Mouse (Mus musculus) left cerebral cortex, adult 9 months (tissue): ENCODE results near the gene Esp3.
"Not testable (repeated sequence)": the region's sequence is repeated elsewhere in the genome, so short reads cannot be mapped to it uniquely, and the experiment has no call there.

Source experiments
- DNase-seq, 2 experiments: peaks; one replicate each; pipeline ENCODE4 v3.0.0; 2022; ENCODE audit warnings: low spot score in 2 of 2

The Esp3 gene

GRCm38 (mm10) chr17:40631775-40632174, at the start of gene Esp3:
Gene Esp3, plus strand, starts transcription at chr17:40632075.
- DNase-seq, result not testable (repeated sequence)

GRCm38 (mm10) chr17:40583906-40584305, 48.0 kb upstream of the Esp3 start:
- DNase-seq, result not testable (repeated sequence)

- no peak for DNase-seq
These were observed 40.6 kb upstream of the Esp3 start for GRCm38 (mm10) chr17:40591297-40591696.

DNA sequence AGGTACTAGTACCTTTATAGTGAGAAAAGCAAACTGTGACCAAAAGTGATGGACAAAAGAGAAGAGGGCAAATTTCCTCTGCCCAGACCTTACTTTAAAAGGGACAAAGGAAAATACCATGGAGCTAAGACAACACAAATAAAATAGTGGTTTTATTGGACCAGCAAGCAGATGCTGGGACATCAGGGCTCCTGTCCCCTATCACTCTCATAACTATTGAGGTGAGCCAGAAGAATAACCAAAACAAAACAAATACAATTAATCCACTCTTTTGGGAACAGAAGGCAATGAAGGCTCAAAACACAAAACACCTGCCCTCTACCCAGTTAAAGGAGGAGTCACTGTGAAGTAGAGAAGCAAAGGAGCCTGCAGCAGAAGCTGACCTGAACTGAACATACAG, 33.6 kb upstream of the Esp3 start, which contains the start of gene Esp4:
Esp4 (plus strand) TSS at position 301 of the 400 bp plus-strand sequence.
- no peak for DNase-seq

- not testable (repeated sequence) for DNase-seq
These were observed 30.3 kb downstream of the Esp3 start for GRCm38 (mm10) chr17:40662118-40662679.

DNA sequence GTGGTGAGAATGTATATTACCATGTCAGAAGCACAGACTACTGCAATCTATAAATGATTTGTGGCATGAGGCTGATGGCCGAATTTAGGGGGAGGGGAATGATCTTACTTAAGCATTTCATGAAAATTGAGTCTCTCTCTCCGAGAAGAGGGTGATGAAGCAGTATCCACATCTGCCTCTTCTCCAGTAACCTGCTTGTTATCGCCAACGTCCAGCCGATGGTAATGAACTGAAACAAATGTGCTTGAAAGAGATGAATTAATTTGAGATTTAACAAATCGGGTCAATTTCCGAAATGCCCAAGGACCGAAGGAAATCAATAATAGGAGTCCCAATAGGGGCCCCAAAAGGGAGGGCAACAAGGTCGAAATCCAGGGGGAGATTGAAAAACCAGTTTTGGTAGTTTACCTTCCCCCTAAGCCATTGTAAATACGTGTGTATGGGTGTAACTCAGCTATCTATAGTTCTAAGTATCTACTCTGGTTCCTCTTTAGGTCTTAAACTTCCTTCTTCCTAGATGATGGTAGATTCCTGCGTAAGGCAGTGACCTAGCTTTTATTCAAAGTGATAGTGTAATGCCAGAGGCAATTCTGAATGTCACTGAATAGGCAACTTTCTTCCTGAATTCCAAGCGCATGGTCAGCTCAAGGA, 31.4 kb downstream of the Esp3 start:
- DNase-seq, result not testable (repeated sequence)
